Mouse (Mus musculus) testis, postnatal 14 days (tissue): ENCODE data around the gene Pacsin2.
"Not testable (repeated sequence)": the region's sequence is repeated elsewhere in the genome, so short reads cannot be mapped to it uniquely, and the experiment has no call there.

Source experiments
- DNase-seq: peaks from one replicate; pipeline ENCODE4 v3.0.0; 2021; ENCODE audit warnings: low spot score

Gene Pacsin2

GRCm38 (mm10) chr15:83478096-83478495 is 13.7 kb upstream of the Pacsin2 start:
- DNase-seq, result no peak

- no peak for DNase-seq
These were observed 12.3 kb upstream of the Pacsin2 start for GRCm38 (mm10) chr15:83476593-83477273.

- DNase-seq, result no peak
These were observed 10.0 kb upstream of the Pacsin2 start for GRCm38 (mm10) chr15:83474466-83474836.

GRCm38 (mm10) chr15:83473832-83474465 is 9.5 kb upstream of the Pacsin2 start:
- DNase-seq, result peak; percentile 38

- no peak for DNase-seq
These were observed 8.8 kb upstream of the Pacsin2 start for GRCm38 (mm10) chr15:83473251-83473650.

- no peak for DNase-seq
These were observed 7.1 kb upstream of the Pacsin2 start for GRCm38 (mm10) chr15:83471476-83471875.

- no peak for DNase-seq
These were observed 6.0 kb upstream of the Pacsin2 start for GRCm38 (mm10) chr15:83470443-83470842.

- DNase-seq, result no peak
These were observed 4.9 kb upstream of the Pacsin2 start for GRCm38 (mm10) chr15:83469279-83469821.

GRCm38 (mm10) chr15:83467232-83467966 is 3.0 kb upstream of the Pacsin2 start:
- DNase-seq, result no peak

- DNase-seq, result no peak
These were observed 1.9 kb upstream of the Pacsin2 start for GRCm38 (mm10) chr15:83466331-83466730.

GRCm38 (mm10) chr15:83464905-83465650 is 672 bp upstream of the Pacsin2 start:
- DNase-seq, result no peak

- DNase-seq, result no peak
These were observed 880 bp downstream of the Pacsin2 start for GRCm38 (mm10) chr15:83463369-83464082.

- DNase-seq, result not testable (repeated sequence)
These were observed 2.1 kb downstream of the Pacsin2 start for GRCm38 (mm10) chr15:83462349-83462748.

GRCm38 (mm10) chr15:83460891-83461290 is 3.5 kb downstream of the Pacsin2 start:
- DNase-seq, result no peak

- no peak for DNase-seq
These were observed 6.9 kb downstream of the Pacsin2 start for GRCm38 (mm10) chr15:83457541-83457940.

- DNase-seq, result no peak
These were observed 8.8 kb downstream of the Pacsin2 start for GRCm38 (mm10) chr15:83455637-83456036.

- DNase-seq, result no peak
These were observed 9.4 kb downstream of the Pacsin2 start for GRCm38 (mm10) chr15:83455034-83455433.

GRCm38 (mm10) chr15:83454419-83454818 is 10.0 kb downstream of the Pacsin2 start:
- no peak for DNase-seq

GRCm38 (mm10) chr15:83453879-83454278 is 10.5 kb downstream of the Pacsin2 start:
- no peak for DNase-seq

GRCm38 (mm10) chr15:83452219-83452760 is 12.1 kb downstream of the Pacsin2 start:
- no peak for DNase-seq

GRCm38 (mm10) chr15:83451621-83452210 is 12.7 kb downstream of the Pacsin2 start:
- DNase-seq, result no peak
